Mouse (Mus musculus): ENCODE measurements at regions not wholly inside any gene's neighbourhood (a gene's known extent, or its start where the extent isn't known, plus 50 kb on each side); places are given as distances from the start of the nearest gene placed in this dataset.

DNA sequence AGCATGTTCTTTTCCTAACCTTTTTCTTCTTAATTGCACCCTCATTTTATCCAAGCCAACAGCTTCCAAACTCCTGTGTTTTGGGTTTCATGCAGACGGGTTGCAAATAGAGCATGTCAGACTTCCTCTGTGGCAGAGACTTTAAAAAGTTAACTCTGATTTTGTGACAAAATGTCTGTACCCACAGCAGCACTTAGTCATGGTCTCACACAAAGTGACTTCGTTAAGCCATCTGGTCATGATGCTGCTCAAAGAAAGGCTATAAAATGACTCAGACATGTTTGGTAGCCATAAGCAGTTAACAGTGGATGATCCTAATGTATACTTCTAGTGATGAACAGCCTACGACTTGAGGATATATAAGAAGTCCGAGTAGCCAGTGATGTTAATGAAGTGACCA lies 255.5 kb downstream of the Wdr20rt start:
- Histone ChIP-seq H3K27me3 (replicated peaks; ENCODE audit: control insufficient read depth, insufficient read depth, low read length) (no peaks in the 10 kb centered on the region), H3K4me2 (replicated peaks; ENCODE audit: low read depth) (no peak overlapping the region), H3K9me3 (ENCODE audit: control insufficient read depth) (no peaks in the 10 kb centered on the region), H3K4me3 (ENCODE audit: low read depth, low read length) (no peak overlapping the region), H3K4me1 (replicated peaks; ENCODE audit: control insufficient read depth, insufficient read depth, low read length) (no peaks in the 10 kb centered on the region), H3K36me3 (ENCODE audit: control insufficient read depth, insufficient read depth) (no peaks in the 10 kb centered on the region), H3K9ac (ENCODE audit: low read depth, low read length) (no peak overlapping the region), H3K27ac (ENCODE audit: low read depth, low read length) (no peak overlapping the region)
- TF ChIP-seq CTCF (IDR thresholded peaks at IDR 0.05; ENCODE audit: low read depth), result no peak
- ATAC-seq, result no peak
- 84% methylated on average over 4 of the region's 4 CpGs for WGBS

DNA sequence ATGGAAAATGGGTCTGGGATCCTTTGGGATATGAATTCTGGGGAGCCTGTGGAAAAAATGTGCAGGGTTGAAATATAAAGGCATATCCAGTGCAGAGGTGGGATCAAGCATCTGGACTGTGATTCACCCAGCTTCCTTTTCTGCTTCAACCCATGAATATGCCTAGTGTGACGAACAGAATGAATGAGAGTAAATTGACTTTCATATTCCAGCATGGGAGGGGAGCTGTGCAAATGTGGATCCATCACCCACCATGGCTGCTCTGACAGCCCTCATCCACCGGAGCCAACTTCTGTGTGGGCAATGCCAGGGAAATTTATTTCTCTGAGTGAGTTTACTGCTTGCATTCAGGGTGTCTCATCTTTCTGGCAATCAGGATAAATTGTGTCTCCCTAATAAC lies 265.8 kb downstream of the Wdr20rt start:
- Histone ChIP-seq H3K4me1 (replicated peaks; ENCODE audit: control insufficient read depth, insufficient read depth, low read length) (no peaks in the 10 kb centered on the region), H3K27ac (ENCODE audit: low read depth, low read length) (no peak overlapping the region), H3K4me2 (replicated peaks; ENCODE audit: low read depth) (no peak overlapping the region), H3K36me3 (ENCODE audit: control insufficient read depth, insufficient read depth) (no peaks in the 10 kb centered on the region), H3K9me3 (ENCODE audit: control insufficient read depth) (no peaks in the 10 kb centered on the region), H3K27me3 (replicated peaks; ENCODE audit: control insufficient read depth, insufficient read depth, low read length) (no peaks in the 10 kb centered on the region), H3K9ac (ENCODE audit: low read depth, low read length) (no peak overlapping the region), H3K4me3 (ENCODE audit: low read depth, low read length) (no peak overlapping the region)
- ATAC-seq, result no peak
- no peak for TF ChIP-seq CTCF (IDR thresholded peaks at IDR 0.05; ENCODE audit: low read depth)
- WGBS, result 75% methylated on average over 2 of the region's 2 CpGs

DNA sequence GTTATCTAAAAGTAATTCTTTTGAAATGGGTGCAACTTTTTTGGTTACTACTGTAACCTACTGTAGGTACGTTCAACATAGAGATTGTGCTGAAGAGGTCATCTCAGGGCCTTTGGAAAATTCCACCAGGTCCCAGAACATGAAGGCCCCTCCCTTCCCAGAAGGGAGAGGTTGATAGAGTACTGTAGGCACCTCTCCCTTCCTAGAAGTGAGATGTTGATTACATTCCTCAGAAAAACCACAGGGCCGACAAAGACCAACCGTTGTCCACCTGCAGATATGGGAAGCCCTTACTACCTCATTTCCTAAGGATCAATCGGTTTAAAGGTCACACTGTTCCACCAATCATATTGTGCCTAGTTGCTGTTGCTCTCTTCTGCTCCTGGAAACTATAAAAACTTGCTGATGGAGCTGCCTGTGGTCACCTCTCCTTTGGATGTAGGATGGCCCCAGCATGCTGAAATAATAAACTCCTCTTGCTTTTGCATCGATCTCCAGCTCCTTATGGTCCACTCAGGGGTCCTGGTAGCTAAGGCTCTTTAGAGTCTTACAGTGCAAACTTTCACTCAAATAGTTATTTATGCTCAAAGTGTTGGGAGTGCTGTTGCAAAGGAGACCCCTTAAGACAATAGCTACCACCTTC lies 269.2 kb downstream of the Wdr20rt start:
- no peak for TF ChIP-seq CTCF (IDR thresholded peaks at IDR 0.05; ENCODE audit: low read depth)
- no peak for ATAC-seq

DNA sequence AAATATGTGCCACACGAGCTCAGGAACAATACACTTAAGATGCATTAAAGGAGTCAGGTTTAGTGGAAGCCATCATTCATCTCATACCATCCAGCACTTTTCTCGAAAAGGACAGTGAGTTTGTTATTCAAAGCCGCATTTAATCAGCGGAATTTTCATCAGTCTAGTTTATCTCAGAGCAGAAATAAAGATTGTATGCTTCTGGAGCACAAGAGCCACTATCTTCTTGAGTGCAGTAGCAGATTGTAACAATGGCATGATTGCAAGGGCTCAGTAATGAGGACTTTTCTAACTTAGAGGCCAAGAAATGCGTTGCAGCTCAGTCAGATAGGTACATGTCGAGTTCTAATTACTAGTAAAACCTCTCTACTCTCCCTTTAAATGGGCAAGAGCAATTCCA lies 271.3 kb downstream of the Wdr20rt start:
- Histone ChIP-seq H3K9me3 (ENCODE audit: control insufficient read depth) (no peaks in the 10 kb centered on the region), H3K27ac (ENCODE audit: low read depth, low read length) (no peak overlapping the region), H3K4me3 (ENCODE audit: low read depth, low read length) (no peak overlapping the region), H3K27me3 (replicated peaks; ENCODE audit: control insufficient read depth, insufficient read depth, low read length) (no peaks in the 10 kb centered on the region), H3K9ac (ENCODE audit: low read depth, low read length) (no peak overlapping the region), H3K36me3 (ENCODE audit: control insufficient read depth, insufficient read depth) (no peaks in the 10 kb centered on the region), H3K4me1 (replicated peaks; ENCODE audit: control insufficient read depth, insufficient read depth, low read length) (no peaks in the 10 kb centered on the region), H3K4me2 (replicated peaks; ENCODE audit: low read depth) (no peak overlapping the region)
- no peak for ATAC-seq
- 78% methylated on average over 6 of the region's 6 CpGs for WGBS
- TF ChIP-seq CTCF (IDR thresholded peaks at IDR 0.05; ENCODE audit: low read depth), result no peak

More for the DNA sequence above, 269.2 kb downstream of the Wdr20rt start:
- 91% methylated on average over 5 of the region's 5 CpGs for WGBS
- Histone ChIP-seq H3K27ac (ENCODE audit: low read depth, low read length) (no peak overlapping the region), H3K36me3 (ENCODE audit: control insufficient read depth, insufficient read depth) (no peaks in the 10 kb centered on the region), H3K9me3 (ENCODE audit: control insufficient read depth) (no peaks in the 10 kb centered on the region), H3K4me3 (ENCODE audit: low read depth, low read length) (no peak overlapping the region), H3K27me3 (replicated peaks; ENCODE audit: control insufficient read depth, insufficient read depth, low read length) (no peaks in the 10 kb centered on the region), H3K4me2 (replicated peaks; ENCODE audit: low read depth) (no peak overlapping the region), H3K4me1 (replicated peaks; ENCODE audit: control insufficient read depth, insufficient read depth, low read length) (no peaks in the 10 kb centered on the region), H3K9ac (ENCODE audit: low read depth, low read length) (no peak overlapping the region)

DNA sequence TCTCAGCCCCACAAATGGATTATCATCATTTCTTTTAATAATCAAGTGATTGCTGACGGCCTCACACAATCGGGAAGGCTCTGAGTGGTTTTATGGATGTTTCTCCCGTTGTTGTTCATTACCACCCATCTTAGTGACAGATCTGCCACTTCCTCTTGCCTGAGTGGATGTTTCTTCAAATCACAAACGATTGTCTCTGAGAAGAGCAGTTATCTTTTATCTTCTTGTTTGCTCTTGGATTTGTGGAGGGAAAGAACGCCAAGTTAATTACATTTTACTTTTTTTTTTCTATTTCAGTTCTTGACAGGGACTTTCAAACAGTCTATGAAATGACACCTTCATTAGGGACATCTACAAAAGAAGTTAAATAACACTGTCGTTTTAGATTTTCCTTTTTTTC lies 272.3 kb downstream of the Wdr20rt start:
- H3K27ac ChIP-seq (ENCODE audit: low read depth, low read length), result no peak overlapping the region
- no peak for TF ChIP-seq CTCF (IDR thresholded peaks at IDR 0.05; ENCODE audit: low read depth)
- H3K4me3 ChIP-seq (ENCODE audit: low read depth, low read length), result no peak overlapping the region
- H3K4me1 ChIP-seq (replicated peaks; ENCODE audit: control insufficient read depth, insufficient read depth, low read length), result no peaks in the 10 kb centered on the region
- H3K36me3 ChIP-seq (ENCODE audit: control insufficient read depth, insufficient read depth), result no peaks in the 10 kb centered on the region
- H3K9ac ChIP-seq (ENCODE audit: low read depth, low read length), result no peak overlapping the region
- H3K9me3 ChIP-seq (ENCODE audit: control insufficient read depth), result no peaks in the 10 kb centered on the region
- no peak for ATAC-seq
- H3K4me2 ChIP-seq (replicated peaks; ENCODE audit: low read depth), result no peak overlapping the region
- 35% methylated on average over 6 of the region's 6 CpGs for WGBS
- no peaks in the 10 kb centered on the region for H3K27me3 ChIP-seq (replicated peaks; ENCODE audit: control insufficient read depth, insufficient read depth, low read length)

DNA sequence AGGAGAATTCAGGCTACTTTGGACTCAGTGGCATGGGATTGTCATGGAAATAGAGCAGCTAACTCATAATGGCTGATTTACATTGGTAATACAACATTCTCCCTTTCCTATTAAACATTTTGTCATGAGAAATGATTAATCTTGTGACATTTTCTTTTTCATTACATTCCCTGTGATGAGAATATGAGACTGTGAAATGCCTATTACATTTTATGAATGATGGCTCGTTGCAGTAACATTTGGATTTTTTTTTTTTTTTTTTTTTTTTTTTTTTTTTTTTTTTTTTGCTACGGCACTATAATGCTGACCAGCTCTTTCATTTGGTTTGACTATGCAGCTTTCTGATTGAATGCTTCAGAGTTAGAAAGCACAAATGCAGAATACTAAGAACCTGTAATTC lies 276.1 kb downstream of the Wdr20rt start:
- TF ChIP-seq CTCF (IDR thresholded peaks at IDR 0.05; ENCODE audit: low read depth), result no peak
- no peak for ATAC-seq
- Histone ChIP-seq H3K9ac (ENCODE audit: low read depth, low read length) (no peak overlapping the region), H3K4me2 (replicated peaks; ENCODE audit: low read depth) (no peak overlapping the region), H3K27me3 (replicated peaks; ENCODE audit: control insufficient read depth, insufficient read depth, low read length) (no peaks in the 10 kb centered on the region), H3K4me3 (ENCODE audit: low read depth, low read length) (no peak overlapping the region), H3K4me1 (replicated peaks; ENCODE audit: control insufficient read depth, insufficient read depth, low read length) (no peaks in the 10 kb centered on the region), H3K9me3 (ENCODE audit: control insufficient read depth) (no peaks in the 10 kb centered on the region), H3K27ac (ENCODE audit: low read depth, low read length) (no peak overlapping the region), H3K36me3 (ENCODE audit: control insufficient read depth, insufficient read depth) (no peaks in the 10 kb centered on the region)
- 70% methylated on average over 2 of the region's 2 CpGs for WGBS

DNA sequence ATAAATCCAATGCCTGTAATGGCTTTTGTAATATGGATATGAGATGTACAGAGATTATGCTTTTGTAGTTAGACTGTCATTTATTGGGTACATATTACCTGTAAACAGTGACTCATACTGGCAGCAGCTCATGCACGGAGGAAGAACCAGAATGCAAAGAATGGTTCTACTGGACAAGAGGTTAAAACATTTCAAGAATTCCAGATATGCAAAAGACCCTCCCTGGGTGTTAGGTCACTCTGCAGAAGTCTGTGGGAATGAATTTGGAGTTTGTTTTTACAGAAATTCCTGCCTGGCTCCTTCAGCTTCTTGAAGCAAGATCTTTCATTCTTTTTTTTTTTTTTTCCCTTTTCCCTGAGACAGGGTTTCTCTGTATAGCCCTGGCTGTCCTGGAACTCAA lies 276.7 kb downstream of the Wdr20rt start:
- H3K4me1 ChIP-seq (replicated peaks; ENCODE audit: control insufficient read depth, insufficient read depth, low read length), result no peaks in the 10 kb centered on the region

More for the DNA sequence above, 276.7 kb downstream of the Wdr20rt start:
- Histone ChIP-seq H3K36me3 (ENCODE audit: control insufficient read depth, insufficient read depth) (no peaks in the 10 kb centered on the region), H3K9me3 (ENCODE audit: control insufficient read depth) (no peaks in the 10 kb centered on the region), H3K9ac (ENCODE audit: low read depth, low read length) (no peak overlapping the region), H3K4me3 (ENCODE audit: low read depth, low read length) (no peak overlapping the region), H3K4me2 (replicated peaks; ENCODE audit: low read depth) (no peak overlapping the region), H3K27ac (ENCODE audit: low read depth, low read length) (no peak overlapping the region), H3K27me3 (replicated peaks; ENCODE audit: control insufficient read depth, insufficient read depth, low read length) (no peaks in the 10 kb centered on the region)
- no peak for TF ChIP-seq CTCF (IDR thresholded peaks at IDR 0.05; ENCODE audit: low read depth)
- 24% methylated on average over 1 of the region's 1 CpGs for WGBS
- ATAC-seq, result no peak

Measured in intestine, postnatal 0 days (tissue).